Mouse (Mus musculus) forebrain, embryonic 16.5 days (tissue): ENCODE measurements around the gene Osbp. TPM values are rescaled to one million over a fixed set of nuclear protein-coding genes. Genes with fewer than 3 reads are reported as not detected.
A peak's percentile ranks its signal among the peaks of the same experiment; 100 is the strongest.

ENCODE experiments used
- ATAC-seq: fragments of 200-750 bp; cut with Nextera tagmentation; 2 replicates; pipeline ENCODE4 v1.8.0; 2017; ENCODE audit warnings: mild to moderate bottlenecking, moderate library complexity
- H3K27ac ChIP-seq: fragments of 300-500 bp; sonication (generic); 2 replicates; pipeline ENCODE4 v1.5.1; 2014; ENCODE audit warnings: low read length, control low read depth
- H3K27me3 ChIP-seq: fragments of 300-500 bp; sonication (generic); replicated peaks from 2 replicates; pipeline ENCODE4 v1.6.1; 2014; ENCODE audit warnings: low read length; ENCODE audit not compliant: control insufficient read depth, insufficient read depth
- H3K36me3 ChIP-seq: fragments of 300-500 bp; sonication (generic); 2 replicates; pipeline ENCODE4 v1.6.1; 2014; ENCODE audit not compliant: control insufficient read depth, insufficient read depth
- H3K4me1 ChIP-seq: fragments of 300-500 bp; sonication (generic); replicated peaks from 2 replicates; pipeline ENCODE4 v1.6.1; 2014; ENCODE audit warnings: low read length; ENCODE audit not compliant: control insufficient read depth, insufficient read depth
- H3K4me2 ChIP-seq: fragments of 300-500 bp; sonication (generic); 2 replicates; pipeline ENCODE4 v1.6.1; 2014; ENCODE audit warnings: mild to moderate bottlenecking, low read length, control low read depth
- H3K4me3 ChIP-seq: fragments of 300-500 bp; sonication (generic); replicated peaks from 2 replicates; pipeline ENCODE4 v1.5.1; 2014; ENCODE audit warnings: mild to moderate bottlenecking, low read length, control low read depth
- H3K9ac ChIP-seq: fragments of 300-500 bp; sonication (generic); replicated peaks from 2 replicates; pipeline ENCODE4 v1.6.1; 2014; ENCODE audit warnings: low read depth, low read length, control low read depth
- H3K9me3 ChIP-seq: fragments of 300-500 bp; sonication (generic); 2 replicates; pipeline ENCODE4 v1.6.1; 2016; ENCODE audit warnings: low read length; ENCODE audit not compliant: control insufficient read depth
- WGBS: fragments of 180-500 bp; shearing (Covaris S2); extraction: QIAGEN DNeasy Blood & Tissue Kit; methylation state at CpG from one replicate; pipeline ENCODE4 v1.1.7; 2014; 5-methylcytosine and 5-hydroxymethylcytosine counted together
- polyA plus RNA-seq: library from polyadenylated mRNA; unstranded; fragments of >200 nt; fragmentation: Nextera tagmentation; extraction: Ambion mirVana; gene quantifications from 2 replicates; pipeline ENCODE4 v1.2.1, GENCODE M21; 2015

Osbp gene
- polyA plus RNA-seq, 1 experiment from 2014 or later = 4.3 TPM

DNA sequence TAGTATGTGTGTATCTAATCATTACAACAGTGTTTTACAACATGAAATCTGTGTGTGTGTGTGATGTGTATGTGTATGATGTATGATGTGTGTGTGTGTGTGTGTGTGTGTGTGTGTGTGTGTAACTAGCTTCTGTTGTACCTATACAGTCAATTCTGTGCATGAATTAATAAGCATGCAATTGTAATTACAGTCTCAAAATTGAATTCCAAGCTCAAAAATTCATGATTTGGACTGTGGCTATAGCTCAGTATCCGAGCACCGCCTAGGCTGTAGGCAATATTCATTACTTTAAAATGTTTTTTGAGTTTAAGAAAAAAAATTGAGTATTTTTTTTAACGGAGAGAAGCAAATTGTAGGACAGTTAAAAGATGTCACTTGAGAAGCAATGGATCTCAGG is 35.9 kb downstream of the Osbp start:
- Histone ChIP-seq H3K9me3 (no peaks in the 10 kb centered on the region), H3K4me2 (no peak overlapping the region), H3K9ac (no peak overlapping the region), H3K4me1 (peaks cover 11% of the 10 kb centered on the region), H3K27ac (no peak overlapping the region), H3K4me3 (no peak overlapping the region), H3K36me3 (no peaks in the 10 kb centered on the region), H3K27me3 (no peaks in the 10 kb centered on the region)
- WGBS = 25% methylated on average over 3 of the region's 3 CpGs
- ATAC-seq = no peak

DNA sequence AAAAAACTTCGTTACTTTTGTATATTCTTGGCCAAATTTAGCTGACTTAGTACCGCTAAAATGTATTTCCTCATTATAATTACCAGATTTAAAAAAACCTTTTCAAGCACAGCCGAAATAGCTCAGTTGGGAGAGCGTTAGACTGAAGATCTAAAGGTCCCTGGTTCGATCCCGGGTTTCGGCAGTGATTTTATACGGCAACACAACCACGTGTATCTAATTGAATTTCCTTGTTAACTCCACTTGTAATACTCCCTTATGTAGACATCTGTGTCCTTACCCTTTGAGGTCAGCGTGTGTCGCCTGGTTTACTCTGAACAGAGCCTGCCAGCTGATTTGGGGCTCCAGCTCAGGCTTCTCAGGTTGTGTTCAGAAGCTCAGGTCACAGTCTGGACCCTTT is 36.4 kb downstream of the Osbp start:
- no peaks in the 10 kb centered on the region for H3K27me3 ChIP-seq
- peaks cover 14% of the 10 kb centered on the region for H3K4me1 ChIP-seq
- no peak overlapping the region for H3K27ac ChIP-seq
- peak overlapping the region; percentile 20 for H3K4me3 ChIP-seq
- no peaks in the 10 kb centered on the region for H3K9me3 ChIP-seq
- peak overlapping the region; percentile 24 for H3K4me2 ChIP-seq
- whole genome bisulfite sequencing = 3% methylated on average over 11 of the region's 11 CpGs
- no peak overlapping the region for H3K9ac ChIP-seq
- peak; percentile 42 for ATAC-seq
- no peaks in the 10 kb centered on the region for H3K36me3 ChIP-seq

DNA sequence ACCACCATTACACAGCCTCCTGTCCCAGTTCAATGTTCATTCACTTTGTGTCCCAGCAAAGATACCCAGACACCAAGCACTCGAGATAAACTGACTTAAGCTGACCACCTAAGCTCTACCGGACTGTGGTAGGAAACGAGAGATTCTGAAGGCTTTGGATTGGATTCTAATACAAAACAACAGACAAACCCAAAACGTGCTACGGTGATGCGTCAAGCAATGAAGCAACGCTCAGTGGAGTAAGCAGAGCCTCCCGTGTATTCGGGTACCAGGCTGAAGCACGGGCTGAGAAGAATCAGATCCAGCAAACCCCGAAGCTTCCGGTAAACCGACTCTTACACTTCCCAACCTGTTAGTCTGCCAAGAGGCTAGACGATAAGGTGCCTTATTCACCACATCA is 37.0 kb downstream of the Osbp start:
- no peak overlapping the region for H3K9ac ChIP-seq
- H3K4me2 ChIP-seq = peak overlapping the region; percentile 24
- H3K36me3 ChIP-seq = no peaks in the 10 kb centered on the region
- no peak for ATAC-seq
- no peak overlapping the region for H3K27ac ChIP-seq
- no peaks in the 10 kb centered on the region for H3K9me3 ChIP-seq
- H3K4me3 ChIP-seq = peak overlapping the region; percentile 20
- no peaks in the 10 kb centered on the region for H3K27me3 ChIP-seq
- WGBS = 57% methylated on average over 14 of the region's 14 CpGs
- H3K4me1 ChIP-seq = peaks cover 14% of the 10 kb centered on the region

DNA sequence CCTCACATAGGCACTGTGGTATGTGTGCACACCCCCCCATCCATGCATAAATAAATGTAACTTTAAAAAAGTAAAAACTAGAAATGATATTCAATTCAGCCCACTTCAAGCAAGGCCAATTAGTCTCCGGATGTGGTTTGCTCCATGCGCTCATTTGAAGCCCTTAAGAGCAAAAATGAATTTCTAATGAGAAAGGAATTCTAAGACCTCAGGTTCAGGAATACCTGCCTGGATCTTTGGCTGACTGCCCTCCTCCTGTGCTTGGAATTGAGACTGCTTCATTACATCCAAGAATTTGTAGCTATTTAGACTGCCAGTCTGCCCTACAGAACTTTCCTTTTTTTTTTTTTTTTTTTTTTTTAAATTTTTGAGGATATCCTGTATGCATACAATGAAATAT is 37.8 kb downstream of the Osbp start:
- H3K9me3 ChIP-seq = no peaks in the 10 kb centered on the region
- H3K4me3 ChIP-seq = no peak overlapping the region
- no peaks in the 10 kb centered on the region for H3K36me3 ChIP-seq
- no peak overlapping the region for H3K9ac ChIP-seq
- peaks cover 14% of the 10 kb centered on the region for H3K4me1 ChIP-seq
- H3K27ac ChIP-seq = no peak overlapping the region
- H3K27me3 ChIP-seq = no peaks in the 10 kb centered on the region
- ATAC-seq = no peak
- H3K4me2 ChIP-seq = no peak overlapping the region
- WGBS = 93% methylated on average over 2 of the region's 2 CpGs

DNA sequence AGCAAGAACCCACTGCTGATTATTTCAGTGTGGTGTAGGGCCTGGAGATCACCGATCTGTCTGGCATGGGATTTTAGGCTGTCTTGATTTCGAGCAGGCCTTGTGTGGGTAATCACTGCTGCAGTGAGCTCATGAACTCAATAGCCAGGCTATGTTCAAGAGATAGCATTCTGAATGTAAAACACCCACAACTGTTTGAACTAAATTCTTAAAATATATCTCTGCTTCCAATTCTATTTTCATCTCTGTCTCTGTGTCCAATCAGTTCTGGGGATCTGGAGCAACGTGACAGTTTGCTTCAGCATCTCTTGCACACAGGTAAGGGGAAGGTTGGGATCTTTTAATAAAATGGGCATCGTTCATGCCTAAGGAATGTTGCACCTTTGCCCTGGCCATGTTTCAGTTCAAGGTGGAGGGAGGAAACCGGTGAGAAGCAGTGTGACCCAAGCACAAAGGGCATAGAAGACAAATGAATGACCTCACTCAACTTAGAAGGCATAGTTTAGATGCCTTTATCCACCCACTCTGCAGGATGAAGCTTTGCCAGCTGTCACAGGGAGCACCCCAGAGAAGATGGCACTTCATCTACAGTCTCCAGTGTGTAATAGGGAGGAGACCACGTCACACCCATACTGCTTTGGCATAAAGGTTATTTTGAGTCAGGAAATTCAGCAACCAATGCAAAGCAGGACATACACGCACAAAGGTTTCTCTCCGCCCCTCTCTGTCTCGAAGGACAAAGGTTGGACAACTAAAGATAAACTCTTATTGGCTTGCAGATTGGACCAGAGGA is 38.7 kb downstream of the Osbp start:
- Histone ChIP-seq H3K4me1 (peaks cover 14% of the 10 kb centered on the region), H3K9ac (peak overlapping the region; percentile 40), H3K9me3 (no peaks in the 10 kb centered on the region), H3K36me3 (no peaks in the 10 kb centered on the region), H3K27ac (0 out of 2 replicates have a peak overlapping the region, but pooled peaks have one; percentile 32), H3K27me3 (no peaks in the 10 kb centered on the region), H3K4me3 (peak overlapping the region; percentile 50), H3K4me2 (peak overlapping the region; percentile 58)
- WGBS = 50% methylated on average over 9 of the region's 9 CpGs
- no peak for ATAC-seq

DNA sequence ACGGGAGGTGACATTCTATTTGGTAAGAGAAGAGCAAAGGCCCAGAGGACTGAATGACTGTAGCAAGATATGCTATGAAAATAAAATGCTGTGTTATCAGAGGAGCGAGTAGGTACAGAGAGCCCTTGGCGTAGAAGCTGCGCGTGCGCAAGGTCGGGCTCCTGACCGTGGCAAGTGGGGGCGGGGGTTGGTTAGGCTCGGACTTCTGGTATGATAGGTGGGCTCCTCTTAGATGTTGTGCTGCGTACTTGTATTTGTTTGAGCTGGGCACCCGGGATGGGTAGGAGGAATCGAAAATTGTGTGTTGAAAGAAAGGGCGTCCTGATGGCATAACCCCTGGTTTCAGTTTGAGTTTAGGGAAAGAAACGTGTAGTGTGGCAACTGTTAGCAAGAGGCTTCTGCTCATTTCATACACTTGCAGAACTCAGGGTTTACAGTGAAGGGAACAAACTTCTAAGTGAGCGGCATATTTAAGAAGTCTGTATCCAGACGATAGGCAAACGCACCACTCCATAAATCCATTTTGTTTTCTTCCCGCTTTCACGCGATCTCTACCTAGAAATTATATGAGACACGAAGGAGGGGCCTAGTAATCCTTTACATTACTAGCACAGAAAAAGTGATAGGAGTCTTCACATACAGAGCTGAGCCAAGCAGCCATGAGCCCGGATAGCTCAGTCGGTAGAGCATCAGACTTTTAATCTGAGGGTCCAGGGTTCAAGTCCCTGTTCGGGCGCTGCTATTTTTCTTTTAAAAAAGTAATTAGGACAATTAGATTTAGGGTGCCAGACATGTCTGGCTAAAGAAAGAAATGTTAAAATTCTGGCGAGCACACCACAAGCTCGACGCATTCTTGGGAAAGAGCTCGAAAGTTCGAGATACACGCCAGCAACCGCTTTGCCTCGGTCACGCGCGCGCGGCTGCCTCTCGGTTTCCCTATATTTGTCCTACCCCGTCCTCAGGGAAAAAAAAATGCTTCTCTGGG is 39.9 kb downstream of the Osbp start:
- H3K4me3 ChIP-seq = peak overlapping the region; percentile 50
- no peaks in the 10 kb centered on the region for H3K27me3 ChIP-seq
- no peaks in the 10 kb centered on the region for H3K36me3 ChIP-seq
- peak overlapping the region; percentile 60 for H3K27ac ChIP-seq
- no peaks in the 10 kb centered on the region for H3K9me3 ChIP-seq
- WGBS = under 1% methylated on average over 41 of the region's 41 CpGs
- H3K9ac ChIP-seq = peak overlapping the region; percentile 60
- H3K4me2 ChIP-seq = peak overlapping the region; percentile 58
- ATAC-seq = peak; percentile 71
- H3K4me1 ChIP-seq = peaks cover 14% of the 10 kb centered on the region

DNA sequence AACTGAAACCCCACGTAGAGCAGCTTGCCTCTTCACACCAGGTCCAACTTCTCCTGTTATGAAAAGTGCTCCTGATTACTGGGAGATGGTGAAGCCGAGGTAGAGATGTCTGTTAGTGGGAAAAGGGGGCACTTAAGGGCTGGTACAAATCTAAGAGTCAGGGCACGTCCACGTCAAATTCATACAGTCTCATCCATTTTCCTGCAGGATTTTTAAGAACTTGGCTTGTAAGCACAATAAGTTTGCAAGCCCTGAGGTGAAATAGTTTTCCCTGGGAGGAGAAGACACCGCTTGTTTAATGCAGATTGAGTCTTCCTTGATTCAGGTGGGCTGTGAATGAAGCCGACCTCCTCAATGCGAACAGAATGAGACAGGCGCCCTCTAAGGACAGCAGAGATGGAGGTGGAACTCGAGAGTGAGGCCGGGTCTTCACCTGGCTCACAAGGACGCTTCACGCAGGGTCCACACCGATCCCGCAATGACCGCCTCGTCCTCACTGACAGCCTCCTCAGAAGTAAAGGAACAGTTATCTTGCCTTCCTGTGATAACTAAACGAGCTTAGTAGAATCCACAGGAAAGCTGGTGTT is 40.7 kb downstream of the Osbp start:
- 2% methylated on average over 17 of the region's 17 CpGs for WGBS
- ATAC-seq = no peak
- H3K4me3 ChIP-seq = peak overlapping the region; percentile 50
- H3K36me3 ChIP-seq = no peaks in the 10 kb centered on the region
- no peaks in the 10 kb centered on the region for H3K9me3 ChIP-seq
- peak overlapping the region; percentile 38 for H3K27ac ChIP-seq
- no peaks in the 10 kb centered on the region for H3K27me3 ChIP-seq
- peak overlapping the region; percentile 58 for H3K4me2 ChIP-seq
- peaks cover 14% of the 10 kb centered on the region for H3K4me1 ChIP-seq
- peak overlapping the region; percentile 60 for H3K9ac ChIP-seq

DNA sequence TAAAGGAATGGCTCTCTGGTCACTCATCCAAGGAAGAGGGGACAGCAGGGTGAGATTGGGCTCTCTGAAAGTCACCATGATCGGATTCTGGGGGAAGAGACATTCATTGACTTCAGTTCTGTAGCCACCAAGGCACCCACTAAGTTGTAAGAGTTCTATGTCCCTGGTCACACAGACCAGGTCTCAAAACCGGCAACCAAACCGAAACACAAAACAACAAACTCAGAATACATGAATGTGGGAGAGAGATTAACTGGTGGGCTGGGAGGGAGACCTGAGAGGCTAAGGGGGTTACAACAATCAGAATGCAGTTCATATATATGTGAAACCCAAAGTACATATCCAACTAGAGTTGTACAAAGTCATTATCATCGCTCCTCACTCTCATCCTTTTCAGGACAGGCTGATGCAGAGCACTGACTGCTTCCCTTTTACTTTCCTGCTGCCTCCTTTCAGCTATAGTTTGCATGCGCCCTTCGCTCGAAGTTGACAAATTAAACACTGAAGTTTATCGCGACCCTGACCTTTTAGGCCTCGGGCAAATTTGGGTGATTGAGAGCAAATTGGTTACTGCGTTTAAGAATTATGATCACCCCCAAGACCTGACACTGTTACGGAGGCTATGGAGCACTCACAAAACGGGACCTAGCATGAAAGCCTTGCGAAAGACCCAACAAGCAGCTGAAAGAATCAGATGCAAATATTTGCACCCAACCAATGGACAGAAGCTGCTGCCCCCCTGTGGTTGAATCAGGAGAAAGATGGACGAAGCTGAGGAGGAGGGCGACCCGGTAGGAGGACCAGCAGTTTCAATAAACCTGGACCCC is 41.6 kb downstream of the Osbp start:
- no peaks in the 10 kb centered on the region for H3K36me3 ChIP-seq
- H3K27me3 ChIP-seq = no peaks in the 10 kb centered on the region
- 14% methylated on average over 17 of the region's 17 CpGs for WGBS
- H3K4me2 ChIP-seq = peak overlapping the region; percentile 58
- H3K4me1 ChIP-seq = peaks cover 14% of the 10 kb centered on the region
- no peak for ATAC-seq
- H3K9me3 ChIP-seq = no peaks in the 10 kb centered on the region
- H3K27ac ChIP-seq = no peak overlapping the region
- no peak overlapping the region; the same call in 1 of the 2 replicates for H3K9ac ChIP-seq
- peak overlapping the region; percentile 50 for H3K4me3 ChIP-seq
